Mouse (Mus musculus): ENCODE results near the gene Mbd3l1. TPM values are rescaled to one million over a fixed set of nuclear protein-coding genes. Genes with fewer than 3 reads are reported as not detected.

Mbd3l1 gene
- not detected in 2 replicates for polyA plus RNA-seq (2015; fragmentation: Nextera tagmentation; extraction: Ambion mirVana)

GRCm38 (mm10) chr9:18478168-18478567 is at the start of gene Mbd3l1, which contains the start of gene Zfp558:
Gene Mbd3l1 (plus strand): TSS chr9:18478359.
Gene Zfp558 (minus strand): TSS chr9:18478268.
- 62% methylated on average over 3 of the region's 3 CpGs for WGBS (ENCODE audit: insufficient replicate concordance)
- ATAC-seq (ENCODE audit: insufficient read depth), result no peak
- Histone ChIP-seq H3K9ac (no peak within 1 kb of the TSS), H3K4me3 (replicated peaks) (no peak within 1 kb of the TSS), H3K36me3 (replicated peaks) (no peaks in the 10 kb centered on the region), H3K27ac (replicated peaks) (no peak within 1 kb of the TSS), H3K9me3 (replicated peaks) (no peaks in the 10 kb centered on the region), H3K4me2 (no peak within 1 kb of the TSS), H3K4me1 (replicated peaks) (peaks cover 1% of the 10 kb centered on the region; the same call in 1 of the 2 replicates), H3K27me3 (no peaks in the 10 kb centered on the region)

GRCm38 (mm10) chr9:18430354-18430753 is 47.8 kb upstream of the Mbd3l1 start, which contains the start of gene Mbd3l2:
Gene Mbd3l2 (plus strand): TSS chr9:18430654.
- Histone ChIP-seq H3K27ac (replicated peaks) (no peak within 1 kb of the TSS), H3K9ac (no peak within 1 kb of the TSS), H3K27me3 (no peaks in the 10 kb centered on the region), H3K4me1 (replicated peaks) (no peaks in the 10 kb centered on the region), H3K36me3 (replicated peaks) (no peaks in the 10 kb centered on the region), H3K9me3 (replicated peaks) (no peaks in the 10 kb centered on the region; the same call in 1 of the 2 replicates), H3K4me3 (replicated peaks) (no peak within 1 kb of the TSS), H3K4me2 (no peak within 1 kb of the TSS)
- no peak for ATAC-seq (ENCODE audit: insufficient read depth)

- H3K36me3 ChIP-seq (replicated peaks), result no peaks in the 10 kb centered on the region
- no peak for ATAC-seq (ENCODE audit: insufficient read depth)
- no peaks in the 10 kb centered on the region; the same call in 1 of the 2 replicates for H3K9me3 ChIP-seq (replicated peaks)
- no peak overlapping the region for H3K9ac ChIP-seq
- no peaks in the 10 kb centered on the region for H3K27me3 ChIP-seq
- WGBS (ENCODE audit: insufficient replicate concordance), result 61% methylated on average over 10 of the region's 10 CpGs
- H3K4me3 ChIP-seq (replicated peaks), result no peak overlapping the region
- H3K4me1 ChIP-seq (replicated peaks), result no peaks in the 10 kb centered on the region
- no peak overlapping the region for H3K4me2 ChIP-seq
- no peak overlapping the region for H3K27ac ChIP-seq (replicated peaks)
These were observed 46.5 kb upstream of the Mbd3l1 start for GRCm38 (mm10) chr9:18431687-18432086.

GRCm38 (mm10) chr9:18456520-18456919 is 21.6 kb upstream of the Mbd3l1 start:
- 66% methylated on average over 4 of the region's 4 CpGs for WGBS (ENCODE audit: insufficient replicate concordance)

GRCm38 (mm10) chr9:18467350-18467749 is 10.8 kb upstream of the Mbd3l1 start:
- ATAC-seq (ENCODE audit: insufficient read depth), result no peak
- H3K27ac ChIP-seq (replicated peaks), result no peak overlapping the region
- 63% methylated on average over 3 of the region's 3 CpGs for WGBS (ENCODE audit: insufficient replicate concordance)
- H3K4me2 ChIP-seq, result no peak overlapping the region
- H3K9ac ChIP-seq, result no peak overlapping the region
- H3K36me3 ChIP-seq (replicated peaks), result no peaks in the 10 kb centered on the region
- no peaks in the 10 kb centered on the region for H3K27me3 ChIP-seq
- H3K4me3 ChIP-seq (replicated peaks), result no peak overlapping the region
- H3K9me3 ChIP-seq (replicated peaks), result no peaks in the 10 kb centered on the region
- H3K4me1 ChIP-seq (replicated peaks), result no peaks in the 10 kb centered on the region

More at GRCm38 (mm10) chr9:18456520-18456919, 21.6 kb upstream of the Mbd3l1 start:
- no peaks in the 10 kb centered on the region for H3K4me1 ChIP-seq (replicated peaks)
- H3K27me3 ChIP-seq, result no peaks in the 10 kb centered on the region
- H3K36me3 ChIP-seq (replicated peaks), result no peaks in the 10 kb centered on the region
- no peak overlapping the region for H3K27ac ChIP-seq (replicated peaks)
- no peak overlapping the region for H3K4me2 ChIP-seq
- ATAC-seq (ENCODE audit: insufficient read depth), result no peak
- H3K4me3 ChIP-seq (replicated peaks), result no peak overlapping the region
- H3K9ac ChIP-seq, result no peak overlapping the region
- H3K9me3 ChIP-seq (replicated peaks), result no peaks in the 10 kb centered on the region

GRCm38 (mm10) chr9:18468005-18468404 is 10.2 kb upstream of the Mbd3l1 start:
- no peak for ATAC-seq (ENCODE audit: insufficient read depth)
- 61% methylated on average over 3 of the region's 3 CpGs for WGBS (ENCODE audit: insufficient replicate concordance)
- Histone ChIP-seq H3K4me3 (replicated peaks) (no peak overlapping the region), H3K27ac (replicated peaks) (no peak overlapping the region), H3K27me3 (no peaks in the 10 kb centered on the region), H3K36me3 (replicated peaks) (no peaks in the 10 kb centered on the region), H3K4me2 (no peak overlapping the region), H3K4me1 (replicated peaks) (peaks cover 2% of the 10 kb centered on the region; the same call in 1 of the 2 replicates), H3K9me3 (replicated peaks) (no peaks in the 10 kb centered on the region), H3K9ac (no peak overlapping the region)

GRCm38 (mm10) chr9:18473324-18474128 is 4.6 kb upstream of the Mbd3l1 start:
- Histone ChIP-seq H3K9ac (peak overlapping the region; percentile 41; the same call in 1 of the 2 replicates), H3K4me3 (replicated peaks) (peak overlapping the region; percentile 65), H3K4me2 (peak overlapping the region; percentile 73), H3K4me1 (replicated peaks) (peaks cover 5% of the 10 kb centered on the region; the same call in 1 of the 2 replicates), H3K36me3 (replicated peaks) (no peaks in the 10 kb centered on the region), H3K27me3 (no peaks in the 10 kb centered on the region), H3K27ac (replicated peaks) (peak overlapping the region; percentile 48; the same call in 1 of the 2 replicates), H3K9me3 (replicated peaks) (no peaks in the 10 kb centered on the region)
- peak; percentile 87 for ATAC-seq (ENCODE audit: insufficient read depth)
- 2% methylated on average over 39 of the region's 39 CpGs for WGBS (ENCODE audit: insufficient replicate concordance)

GRCm38 (mm10) chr9:18508098-18508497 is 29.9 kb downstream of the Mbd3l1 start:
- 41% methylated on average over 2 of the region's 2 CpGs for WGBS (ENCODE audit: insufficient replicate concordance)
- no peak overlapping the region for H3K4me3 ChIP-seq (replicated peaks)

More at GRCm38 (mm10) chr9:18508098-18508497, 29.9 kb downstream of the Mbd3l1 start:
- Histone ChIP-seq H3K9ac (no peak overlapping the region), H3K36me3 (replicated peaks) (no peaks in the 10 kb centered on the region), H3K4me2 (no peak overlapping the region), H3K4me1 (replicated peaks) (no peaks in the 10 kb centered on the region), H3K9me3 (replicated peaks) (no peaks in the 10 kb centered on the region), H3K27ac (replicated peaks) (no peak overlapping the region), H3K27me3 (no peaks in the 10 kb centered on the region)
- no peak for ATAC-seq (ENCODE audit: insufficient read depth)

Small RNA genes within 50 kb of the gene (microRNA-seq; reads per million reads assigned to microRNA genes)
- gene Gm22854, result not detected

Other genes starting within 250 kb of the Mbd3l1 start
- gene Chordc1, start 186.2 kb upstream of the Mbd3l1 start, polyA plus RNA-seq (2015; fragmentation: Nextera tagmentation; extraction: Ambion mirVana), result 37.4 and 43.1 TPM in 2 replicates
- 0.47 and 0.64 TPM in 2 replicates for gene Naalad2, start 75.4 kb upstream of the Mbd3l1 start, polyA plus RNA-seq (2015; fragmentation: Nextera tagmentation; extraction: Ambion mirVana)
- not detected in 2 replicates for gene Ubtfl1, start 73.9 kb upstream of the Mbd3l1 start, polyA plus RNA-seq (2015; fragmentation: Nextera tagmentation; extraction: Ambion mirVana)
- gene Mbd3l2, start 47.7 kb upstream of the Mbd3l1 start, polyA plus RNA-seq (2015; fragmentation: Nextera tagmentation; extraction: Ambion mirVana), result not detected in 2 replicates
- 0.53 and 0.61 TPM in 2 replicates for gene Zfp558, start 91 bp upstream of the Mbd3l1 start, polyA plus RNA-seq (2015; fragmentation: Nextera tagmentation; extraction: Ambion mirVana)
- gene Muc16, start 196.2 kb downstream of the Mbd3l1 start, polyA plus RNA-seq (2015; fragmentation: Nextera tagmentation; extraction: Ambion mirVana), result 0.23 and 0.28 TPM in 2 replicates

All from liver, embryonic 15.5 days (tissue).